Comparison of ENCODE assay signal across 8 mouse cellular contexts in the genomic region with DNA sequence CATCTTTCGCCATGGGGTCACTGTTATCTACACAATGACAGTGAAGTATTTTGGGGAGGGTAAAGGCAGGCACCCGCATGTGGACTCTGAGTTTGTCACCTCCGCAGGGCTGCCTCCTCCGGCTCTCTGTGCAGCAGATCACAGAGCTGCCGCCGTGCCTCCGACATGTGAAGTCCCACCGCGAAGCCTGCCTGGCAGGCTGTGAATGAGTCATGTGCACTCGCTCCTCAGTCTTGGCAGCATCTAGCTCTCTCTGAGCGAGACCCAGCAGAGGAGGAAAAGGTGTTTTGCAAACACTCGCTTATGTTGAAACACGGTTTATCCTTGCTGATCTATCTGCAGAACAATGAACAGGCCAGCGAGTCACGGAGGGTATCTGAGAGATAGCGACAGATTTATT. TPM values are rescaled to one million over a fixed set of nuclear protein-coding genes. Genes with fewer than 3 reads are reported as not detected.
DNase-seq lines count a peak whose midpoint lies in the region; ATAC-seq lines count a peak whose summit lies in the region.

No protein-coding gene starts in this region.

- intact Hi-C loops in left cerebral cortex, postnatal 14 days (cut with DNase I) = no loop called here

- DNase-seq in kidney, postnatal 10 days = peak; percentile 29
- no peak for DNase-seq in kidney, adult 11 months
- DNase-seq in adrenal gland, postnatal 36 days = peak; percentile 72 to 73
- DNase-seq in left cerebral cortex, postnatal 14 days (ENCODE audit: low spot score in 2 of 2) = peak; percentile 73 to 82
- peak; percentile 70 to 75 for DNase-seq in right cerebral cortex, postnatal 10 days (ENCODE audit: low spot score in 2 of 2)
- DNase-seq in gastrocnemius, postnatal 10 days = no peak

- ATAC-seq in granulocyte monocyte progenitor cell, adult 5-6 weeks (replicated peaks; ENCODE audit: poor library complexity, severe bottlenecking) = peak; percentile 37
- ATAC-seq in monocyte, adult 5-6 weeks (replicated peaks; ENCODE audit: insufficient number of reproducible peaks, low FRiP score, low TSS enrichment, poor library complexity, severe bottlenecking) = no peak

RNA-seq across cellular contexts. Expression of a gene that starts 35.3 kb away (rescaled TPM):
- 1 to 10 TPM; 7.6 to 9.9 TPM for total RNA-seq in adrenal gland, postnatal 36 days (2021)
- 12.3 and 16.3 TPM in 2 replicates for total RNA-seq in granulocyte monocyte progenitor cell, adult 5-6 weeks (2014; fragmentation: Nextera tagmentation)
- 4.7 and 4.9 TPM in 2 replicates for total RNA-seq in granulocyte monocyte progenitor cell, adult 5-6 weeks (2017)
- 1 to 10 TPM; 8.2 to 9.7 TPM for total RNA-seq in left cerebral cortex, postnatal 14 days (2021)
- 1 to 10 TPM; 5.2 to 6.6 TPM for total RNA-seq in gastrocnemius, postnatal 10 days (2021)
- total RNA-seq in monocyte, adult 5-6 weeks (2017) = 5.8 to 12.7 TPM (median 8.5 TPM) in 3 replicates

Comparison
In these comparisons a context has a peak if more than half of its experiments do, and no peak if none do; other contexts are left out.
1. DNase-seq: peak in kidney, postnatal 10 days (single experiment), adrenal gland, postnatal 36 days (2 of 2), left cerebral cortex, postnatal 14 days (2 of 2) and right cerebral cortex, postnatal 10 days (2 of 2); none in kidney, adult 11 months (single experiment) and gastrocnemius, postnatal 10 days (single experiment).